Mouse (Mus musculus): ENCODE measurements around the gene Usp46. TPM values are rescaled to one million over a fixed set of nuclear protein-coding genes. Genes with fewer than 3 reads are reported as not detected.

Usp46 gene
- polyA plus RNA-seq, 1 experiment from 2014 or later: 41.6 TPM

DNA sequence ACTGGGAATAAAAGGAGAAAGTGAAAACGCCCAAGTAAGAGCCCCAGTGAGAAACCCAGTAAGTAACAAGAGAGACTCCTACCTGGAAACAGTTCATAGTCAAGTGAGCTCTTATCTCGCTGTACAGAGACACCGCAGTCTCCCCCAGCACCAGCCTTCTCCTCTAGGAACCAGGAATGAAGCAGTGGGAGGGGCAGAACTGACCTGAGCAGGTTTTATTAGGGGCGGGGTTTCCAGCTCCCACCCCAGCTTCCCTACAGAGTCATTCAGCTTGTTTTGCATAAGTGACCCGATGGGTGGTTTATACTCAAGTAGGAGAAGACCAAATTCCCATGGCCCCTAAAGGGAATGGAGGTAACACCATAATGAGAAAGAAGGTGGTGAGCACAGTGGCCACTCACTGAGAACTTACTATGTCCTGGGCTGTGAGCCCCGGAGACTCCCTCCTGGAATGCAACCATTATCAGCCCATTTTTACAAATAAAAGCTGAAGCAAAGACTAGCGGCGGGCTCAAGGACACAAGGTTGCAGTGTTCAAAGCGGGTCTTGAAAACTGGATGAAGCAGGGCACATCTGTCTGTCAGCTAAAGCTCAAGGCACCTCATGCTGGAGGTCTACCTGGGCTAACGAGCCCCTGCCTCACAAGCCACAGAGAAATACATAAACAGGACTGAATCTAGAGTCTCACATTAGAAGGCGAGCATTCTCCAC lies 2.5 kb downstream of the Usp46 start:
- Histone ChIP-seq H3K27me3 (ENCODE audit: control insufficient read depth, insufficient read depth, low read length) (no peaks in the 10 kb centered on the region), H3K4me1 (ENCODE audit: control insufficient read depth, insufficient read depth, low read length) (peaks cover 35% of the 10 kb centered on the region), H3K9me3 (ENCODE audit: control insufficient read depth, low read depth, low read length) (no peaks in the 10 kb centered on the region), H3K36me3 (ENCODE audit: control insufficient read depth, insufficient read depth, low read length) (no peaks in the 10 kb centered on the region), H3K4me2 (replicated peaks; ENCODE audit: low read depth, low read length) (peak overlapping the region; percentile 51), H3K27ac (ENCODE audit: low read length) (peak overlapping the region; percentile 96; the same call in 1 of the 2 replicates), H3K9ac (replicated peaks; ENCODE audit: low read depth, low read length) (no peak overlapping the region), H3K4me3 (ENCODE audit: low read depth, low read length) (peak overlapping the region; percentile 1; the same call in 1 of the 2 replicates)
- 37% methylated on average over 11 of the region's 11 CpGs for WGBS
- no peak for ATAC-seq (ENCODE audit: insufficient number of reproducible peaks, insufficient read depth, low FRiP score, low read depth)

DNA sequence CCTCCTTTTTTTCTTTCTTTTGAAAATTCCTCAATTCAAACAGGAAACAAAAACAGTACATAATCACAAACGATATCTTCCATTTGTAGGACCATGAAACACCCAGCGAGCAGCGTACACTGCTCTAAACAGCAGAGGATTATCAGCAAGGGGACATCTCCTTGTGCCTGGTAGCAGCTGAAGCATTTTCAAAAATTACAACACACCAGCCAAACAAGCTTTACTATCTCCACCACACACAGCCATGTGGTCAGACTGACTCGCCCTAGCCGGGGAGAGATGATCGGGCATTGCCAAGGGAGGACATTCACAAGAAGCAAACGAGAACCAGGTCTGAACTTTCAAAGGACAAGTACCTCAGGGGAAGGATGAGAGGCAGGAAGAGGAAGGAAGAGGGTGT lies 3.4 kb downstream of the Usp46 start:
- H3K9me3 ChIP-seq (ENCODE audit: control insufficient read depth, low read depth, low read length): no peaks in the 10 kb centered on the region
- no peaks in the 10 kb centered on the region for H3K27me3 ChIP-seq (ENCODE audit: control insufficient read depth, insufficient read depth, low read length)
- H3K36me3 ChIP-seq (ENCODE audit: control insufficient read depth, insufficient read depth, low read length): no peaks in the 10 kb centered on the region
- WGBS: 71% methylated on average over 7 of the region's 7 CpGs
- peak overlapping the region; percentile 1; the same call in 1 of the 2 replicates for H3K4me3 ChIP-seq (ENCODE audit: low read depth, low read length)
- peaks cover 34% of the 10 kb centered on the region for H3K4me1 ChIP-seq (ENCODE audit: control insufficient read depth, insufficient read depth, low read length)
- ATAC-seq (ENCODE audit: insufficient number of reproducible peaks, insufficient read depth, low FRiP score, low read depth): no peak
- no peak overlapping the region for H3K27ac ChIP-seq (ENCODE audit: low read length)
- H3K4me2 ChIP-seq (replicated peaks; ENCODE audit: low read depth, low read length): peak overlapping the region; percentile 51
- H3K9ac ChIP-seq (replicated peaks; ENCODE audit: low read depth, low read length): no peak overlapping the region

DNA sequence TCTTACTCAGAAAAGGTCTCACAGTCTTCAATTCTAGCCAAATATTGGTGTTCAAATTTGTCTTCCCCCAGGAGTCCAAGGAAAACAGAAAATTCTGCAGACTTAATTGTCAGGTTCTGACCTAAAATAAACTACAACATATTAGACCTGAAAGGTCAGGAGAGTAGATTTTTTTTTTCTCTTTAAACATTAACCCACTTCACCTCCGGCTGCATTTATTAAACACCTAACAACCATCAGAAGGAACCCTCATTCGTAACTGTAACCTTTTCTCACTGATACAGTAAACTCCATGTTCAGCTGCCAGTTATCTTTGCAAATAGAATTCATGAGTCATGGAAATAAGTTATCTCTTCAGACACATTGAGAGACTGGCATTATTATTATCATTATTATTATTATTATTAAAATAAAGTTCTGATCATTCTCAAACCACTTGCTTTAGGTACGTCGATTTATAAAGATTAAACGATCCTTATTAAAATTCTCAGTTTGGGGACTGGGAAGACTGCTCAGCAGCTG lies 4.9 kb downstream of the Usp46 start:
- peaks cover 28% of the 10 kb centered on the region for H3K4me1 ChIP-seq (ENCODE audit: control insufficient read depth, insufficient read depth, low read length)
- H3K27ac ChIP-seq (ENCODE audit: low read length): no peak overlapping the region
- H3K4me3 ChIP-seq (ENCODE audit: low read depth, low read length): no peak overlapping the region
- H3K9ac ChIP-seq (replicated peaks; ENCODE audit: low read depth, low read length): no peak overlapping the region
- no peaks in the 10 kb centered on the region for H3K27me3 ChIP-seq (ENCODE audit: control insufficient read depth, insufficient read depth, low read length)
- H3K9me3 ChIP-seq (ENCODE audit: control insufficient read depth, low read depth, low read length): no peaks in the 10 kb centered on the region
- WGBS: 71% methylated on average over 5 of the region's 5 CpGs
- H3K4me2 ChIP-seq (replicated peaks; ENCODE audit: low read depth, low read length): no peak overlapping the region
- H3K36me3 ChIP-seq (ENCODE audit: control insufficient read depth, insufficient read depth, low read length): no peaks in the 10 kb centered on the region
- no peak for ATAC-seq (ENCODE audit: insufficient number of reproducible peaks, insufficient read depth, low FRiP score, low read depth)

DNA sequence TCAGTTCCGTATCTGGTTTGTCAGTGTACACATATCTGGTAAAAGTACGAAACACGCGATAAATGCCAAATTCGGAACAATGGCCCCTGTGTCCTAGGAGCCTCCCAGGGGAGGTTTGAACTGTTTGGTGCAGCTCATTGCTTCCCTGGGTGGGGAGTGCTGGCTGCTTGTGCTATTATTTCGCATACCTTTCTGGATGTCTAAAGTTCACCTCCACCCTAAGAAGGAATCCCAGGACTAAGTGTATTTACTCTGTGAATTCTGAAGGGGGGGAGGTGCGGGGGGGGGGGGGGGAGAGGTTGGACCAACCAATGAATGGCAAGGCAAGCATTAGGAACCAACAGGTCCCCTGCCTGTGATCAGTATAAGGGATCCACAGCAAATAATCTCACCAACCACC lies 6.0 kb downstream of the Usp46 start:
- Histone ChIP-seq H3K4me1 (ENCODE audit: control insufficient read depth, insufficient read depth, low read length) (peaks cover 26% of the 10 kb centered on the region), H3K4me2 (replicated peaks; ENCODE audit: low read depth, low read length) (no peak overlapping the region), H3K4me3 (ENCODE audit: low read depth, low read length) (no peak overlapping the region), H3K36me3 (ENCODE audit: control insufficient read depth, insufficient read depth, low read length) (no peaks in the 10 kb centered on the region), H3K27ac (ENCODE audit: low read length) (no peak overlapping the region), H3K27me3 (ENCODE audit: control insufficient read depth, insufficient read depth, low read length) (no peaks in the 10 kb centered on the region), H3K9me3 (ENCODE audit: control insufficient read depth, low read depth, low read length) (no peaks in the 10 kb centered on the region), H3K9ac (replicated peaks; ENCODE audit: low read depth, low read length) (no peak overlapping the region)
- ATAC-seq (ENCODE audit: insufficient number of reproducible peaks, insufficient read depth, low FRiP score, low read depth): peak; percentile 71
- 79% methylated on average over 7 of the region's 7 CpGs for whole genome bisulfite sequencing

DNA sequence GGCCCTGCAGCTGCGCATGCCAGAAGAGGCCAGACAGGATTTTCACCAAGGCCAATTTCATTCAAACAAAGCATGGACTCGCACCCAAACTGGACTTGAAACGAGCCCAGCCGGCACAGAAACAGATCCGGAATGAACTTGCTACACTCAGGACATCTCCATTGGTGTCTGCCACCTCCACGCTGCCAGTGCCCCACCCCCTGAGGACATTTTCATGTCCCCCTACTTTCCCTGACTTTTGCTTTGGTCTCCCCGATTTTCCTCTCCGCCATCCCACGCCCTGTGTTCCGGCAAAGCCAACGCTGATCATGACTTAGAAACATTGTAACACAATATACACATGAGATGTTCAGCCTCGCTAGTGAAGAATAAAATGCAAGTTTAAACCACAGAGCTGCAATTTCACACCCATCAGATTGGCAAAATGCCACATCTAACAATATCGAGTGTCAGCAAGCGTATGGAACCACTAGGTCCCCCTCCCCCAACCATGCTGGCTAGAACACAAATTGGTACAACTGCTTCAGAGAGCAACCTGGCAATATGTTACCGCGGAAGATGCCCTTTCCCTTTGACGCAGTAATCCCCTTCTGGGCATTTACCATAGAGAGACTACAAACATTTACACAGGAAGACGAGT lies 6.7 kb downstream of the Usp46 start:
- no peak overlapping the region for H3K4me3 ChIP-seq (ENCODE audit: low read depth, low read length)
- H3K9me3 ChIP-seq (ENCODE audit: control insufficient read depth, low read depth, low read length): no peaks in the 10 kb centered on the region
- 70% methylated on average over 18 of the region's 18 CpGs for WGBS
- 0 out of 2 replicates have a peak overlapping the region, but pooled peaks have one; percentile 33 for H3K27ac ChIP-seq (ENCODE audit: low read length)
- H3K9ac ChIP-seq (replicated peaks; ENCODE audit: low read depth, low read length): no peak overlapping the region
- no peak for ATAC-seq (ENCODE audit: insufficient number of reproducible peaks, insufficient read depth, low FRiP score, low read depth)
- H3K36me3 ChIP-seq (ENCODE audit: control insufficient read depth, insufficient read depth, low read length): no peaks in the 10 kb centered on the region
- peaks cover 19% of the 10 kb centered on the region for H3K4me1 ChIP-seq (ENCODE audit: control insufficient read depth, insufficient read depth, low read length)
- H3K27me3 ChIP-seq (ENCODE audit: control insufficient read depth, insufficient read depth, low read length): no peaks in the 10 kb centered on the region
- peak overlapping the region; percentile 22; the same call in 1 of the 2 replicates for H3K4me2 ChIP-seq (replicated peaks; ENCODE audit: low read depth, low read length)

DNA sequence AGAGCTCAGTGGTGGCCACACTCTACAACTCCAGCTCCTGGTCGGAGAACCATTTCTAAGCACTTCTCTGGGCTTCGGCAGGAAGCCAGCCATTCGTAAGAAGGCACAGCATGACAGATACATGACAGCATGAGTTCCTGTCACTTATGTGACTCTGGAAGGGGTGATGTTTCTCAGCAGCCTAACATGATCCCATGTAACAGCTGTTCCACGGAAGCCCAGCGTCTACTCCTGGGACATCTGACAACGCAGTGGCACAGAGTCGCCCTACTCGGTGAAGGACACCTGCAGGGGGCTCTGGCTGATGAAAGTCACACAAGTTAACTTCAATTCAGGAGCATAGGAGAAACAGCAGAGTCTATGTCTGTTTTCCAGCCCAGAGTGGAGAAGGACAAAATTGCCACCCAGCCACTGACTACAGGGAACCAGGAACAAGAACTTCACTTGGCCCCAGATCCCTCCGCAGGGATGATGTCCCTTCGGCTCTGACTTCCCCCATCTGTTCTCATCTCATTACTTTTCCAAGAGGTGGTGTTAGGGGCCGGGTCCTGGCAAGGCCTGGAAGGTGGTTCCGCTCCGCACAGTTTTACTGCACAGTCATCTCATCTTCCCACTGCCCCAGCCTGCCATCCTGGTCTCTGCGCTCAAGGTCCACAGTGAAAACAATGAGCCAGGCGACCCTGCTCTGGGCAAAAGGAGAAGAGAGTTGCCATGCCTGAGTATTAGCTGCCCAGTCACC lies 15.9 kb downstream of the Usp46 start:
- no peaks in the 10 kb centered on the region for H3K9me3 ChIP-seq (ENCODE audit: control insufficient read depth, low read depth, low read length)
- H3K27me3 ChIP-seq (ENCODE audit: control insufficient read depth, insufficient read depth, low read length): no peaks in the 10 kb centered on the region
- no peak overlapping the region for H3K9ac ChIP-seq (replicated peaks; ENCODE audit: low read depth, low read length)
- no peak for ATAC-seq (ENCODE audit: insufficient number of reproducible peaks, insufficient read depth, low FRiP score, low read depth)
- H3K4me3 ChIP-seq (ENCODE audit: low read depth, low read length): no peak overlapping the region
- H3K4me2 ChIP-seq (replicated peaks; ENCODE audit: low read depth, low read length): no peak overlapping the region
- WGBS: 84% methylated on average over 15 of the region's 15 CpGs
- no peaks in the 10 kb centered on the region for H3K36me3 ChIP-seq (ENCODE audit: control insufficient read depth, insufficient read depth, low read length)
- H3K4me1 ChIP-seq (ENCODE audit: control insufficient read depth, insufficient read depth, low read length): peaks cover 16% of the 10 kb centered on the region; the same call in 1 of the 2 replicates
- no peak overlapping the region for H3K27ac ChIP-seq (ENCODE audit: low read length)

DNA sequence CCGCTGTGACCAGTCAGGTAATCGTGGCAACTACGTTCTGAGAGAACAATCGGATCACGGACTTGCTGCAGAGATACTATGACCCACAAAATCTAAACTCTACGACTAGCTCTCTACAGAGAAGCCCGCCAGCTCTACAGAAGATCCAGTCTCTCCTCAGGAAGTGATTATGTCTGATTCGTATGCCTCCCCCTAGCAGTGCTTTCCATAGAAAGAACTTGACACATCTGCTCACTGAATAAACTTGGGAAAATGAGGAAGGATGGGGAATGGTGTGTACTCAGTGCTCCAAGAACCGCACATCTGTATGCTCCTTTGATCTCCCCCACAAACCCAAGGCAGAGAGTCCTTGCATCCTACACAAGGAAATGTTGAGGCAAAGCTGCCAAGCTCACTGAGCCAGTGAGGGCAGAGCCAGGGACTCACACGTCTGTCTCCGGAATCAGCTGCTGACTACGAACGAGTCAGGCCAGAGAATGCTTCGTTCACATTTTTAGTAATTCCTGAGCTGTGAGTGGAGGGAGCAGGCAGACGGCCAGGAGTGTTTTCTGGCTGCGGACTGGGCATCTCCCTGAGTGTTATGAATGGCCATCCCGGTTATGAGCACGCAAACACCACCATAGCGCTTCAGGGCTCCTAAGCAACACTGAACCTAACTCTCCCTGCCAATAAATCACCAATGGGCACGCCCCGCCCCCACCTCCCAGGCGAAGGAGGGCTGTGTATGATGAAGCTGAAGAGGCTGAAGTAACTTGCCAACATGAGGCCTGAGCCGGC lies 16.6 kb downstream of the Usp46 start:
- Histone ChIP-seq H3K27me3 (ENCODE audit: control insufficient read depth, insufficient read depth, low read length) (no peaks in the 10 kb centered on the region), H3K36me3 (ENCODE audit: control insufficient read depth, insufficient read depth, low read length) (no peaks in the 10 kb centered on the region), H3K4me2 (replicated peaks; ENCODE audit: low read depth, low read length) (no peak overlapping the region), H3K9ac (replicated peaks; ENCODE audit: low read depth, low read length) (no peak overlapping the region), H3K9me3 (ENCODE audit: control insufficient read depth, low read depth, low read length) (no peaks in the 10 kb centered on the region), H3K4me1 (ENCODE audit: control insufficient read depth, insufficient read depth, low read length) (peaks cover 16% of the 10 kb centered on the region; the same call in 1 of the 2 replicates), H3K27ac (ENCODE audit: low read length) (peak overlapping the region; percentile 10; the same call in 1 of the 2 replicates), H3K4me3 (ENCODE audit: low read depth, low read length) (no peak overlapping the region)
- 72% methylated on average over 23 of the region's 23 CpGs for WGBS
- peak; percentile 33; the same call in 1 of the 2 replicates for ATAC-seq (ENCODE audit: insufficient number of reproducible peaks, insufficient read depth, low FRiP score, low read depth)

Data from stomach, embryonic 14.5 days (tissue).